Mouse (Mus musculus) thymus, postnatal 0 days (tissue): Measurements from ENCODE around the gene Tma16. TPM values are rescaled to one million over a fixed set of nuclear protein-coding genes. Genes with fewer than 3 reads are reported as not detected.

ENCODE experiments used
- DNase-seq: peaks from one replicate; pipeline ENCODE4 v3.0.0-alpha.2; 2015; ENCODE audit warnings: low spot score
- polyA plus RNA-seq: library from polyadenylated mRNA; unstranded; fragments of >200 nt; fragmentation: Nextera tagmentation; extraction: Ambion mirVana; gene quantifications from 2 replicates; pipeline ENCODE4 v1.2.1, GENCODE M21; 2015

Gene Tma16
- polyA plus RNA-seq: 10.4 and 11.5 TPM in 2 replicates

GRCm38 (mm10) chr8:66486084-66486763 is at the start of gene Tma16:
Tma16 (minus strand) TSS chr8:66486530.
- peak; percentile 83 for DNase-seq

GRCm38 (mm10) chr8:66520576-66520975 is 34.2 kb upstream of the Tma16 start:
- DNase-seq: no peak

- DNase-seq: no peak
Measured at GRCm38 (mm10) chr8:66519149-66519548, 32.8 kb upstream of the Tma16 start.

GRCm38 (mm10) chr8:66511537-66511936 is 25.2 kb upstream of the Tma16 start, which contains the start of gene Tktl2:
Tktl2 (plus strand) TSS chr8:66511756.
- no peak for DNase-seq

- no peak for DNase-seq
Measured at GRCm38 (mm10) chr8:66503381-66503780, 17.1 kb upstream of the Tma16 start.

- peak; percentile 59 for DNase-seq
Measured at GRCm38 (mm10) chr8:66496998-66497577, 10.8 kb upstream of the Tma16 start.

- peak; percentile 48 for DNase-seq
Measured at GRCm38 (mm10) chr8:66495726-66496125, 9.4 kb upstream of the Tma16 start.

GRCm38 (mm10) chr8:66494496-66494895 is 8.2 kb upstream of the Tma16 start:
- DNase-seq: no peak

GRCm38 (mm10) chr8:66490624-66491023 is 4.3 kb upstream of the Tma16 start:
- no peak for DNase-seq

- no peak for DNase-seq
Measured at GRCm38 (mm10) chr8:66488556-66488955, 2.2 kb upstream of the Tma16 start.

- no peak for DNase-seq
Measured at GRCm38 (mm10) chr8:66476880-66477279, 9.4 kb downstream of the Tma16 start.

- DNase-seq: no peak
Measured at GRCm38 (mm10) chr8:66469821-66470220, 16.5 kb downstream of the Tma16 start.

- DNase-seq: no peak
Measured at GRCm38 (mm10) chr8:66457057-66457456, 29.3 kb downstream of the Tma16 start.

GRCm38 (mm10) chr8:66450691-66451090 is 35.6 kb downstream of the Tma16 start:
- no peak for DNase-seq

- no peak for DNase-seq
Measured at GRCm38 (mm10) chr8:66445351-66445750, 41.0 kb downstream of the Tma16 start.

- no peak for DNase-seq
Measured at GRCm38 (mm10) chr8:66444141-66444540, 42.2 kb downstream of the Tma16 start.

GRCm38 (mm10) chr8:66442778-66443177 is 43.6 kb downstream of the Tma16 start:
- DNase-seq: no peak

GRCm38 (mm10) chr8:66441123-66441522 is 45.2 kb downstream of the Tma16 start:
- no peak for DNase-seq

- DNase-seq: no peak
Measured at GRCm38 (mm10) chr8:66438468-66438867, 47.9 kb downstream of the Tma16 start.

GRCm38 (mm10) chr8:66437929-66438328 is 48.4 kb downstream of the Tma16 start:
- DNase-seq: no peak

GRCm38 (mm10) chr8:66436804-66437203 is 49.5 kb downstream of the Tma16 start:
- DNase-seq: no peak

GRCm38 (mm10) chr8:66433577-66433976 is 52.8 kb downstream of the Tma16 start:
- no peak for DNase-seq

- no peak for DNase-seq
Measured at GRCm38 (mm10) chr8:66430639-66431038, 55.7 kb downstream of the Tma16 start.
